Mouse (Mus musculus) liver, embryonic 13.5 days (tissue): ENCODE measurements around the gene Mcpt4. TPM values are rescaled to one million over a fixed set of nuclear protein-coding genes. Genes with fewer than 3 reads are reported as not detected.
"Not testable (repeated sequence)": the region's sequence is repeated elsewhere in the genome, so short reads cannot be mapped to it uniquely, and the experiment has no call there.

Source experiments
- ATAC-seq: fragments of 200-750 bp; cut with Nextera tagmentation; 2 replicates; pipeline ENCODE4 v1.8.0; 2017; ENCODE audit warnings: low read depth, mild to moderate bottlenecking, moderate number of reproducible peaks, moderate library complexity
- DNase-seq: peaks from one replicate; pipeline ENCODE4 v3.0.0; 2022
- H3K27ac ChIP-seq: fragments of 300-500 bp; sonication (generic); 2 replicates; pipeline ENCODE4 v1.5.1; 2015; ENCODE audit warnings: moderate library complexity, mild to moderate bottlenecking, inconsistent platforms
- H3K27me3 ChIP-seq: fragments of 300-500 bp; sonication (generic); 2 replicates; pipeline ENCODE4 v1.6.1; 2015; ENCODE audit warnings: mild to moderate bottlenecking, inconsistent platforms
- H3K36me3 ChIP-seq: fragments of 300-500 bp; sonication (generic); 2 replicates; pipeline ENCODE4 v1.6.1; 2015; ENCODE audit warnings: mild to moderate bottlenecking, inconsistent platforms
- H3K4me1 ChIP-seq: fragments of 300-500 bp; sonication (generic); replicated peaks from 2 replicates; pipeline ENCODE4 v1.6.1; 2015; ENCODE audit warnings: inconsistent platforms
- H3K4me2 ChIP-seq: fragments of 300-500 bp; sonication (generic); 2 replicates; pipeline ENCODE4 v1.6.1; 2015; ENCODE audit warnings: inconsistent platforms, mild to moderate bottlenecking, moderate library complexity
- H3K4me3 ChIP-seq: fragments of 300-500 bp; sonication (generic); replicated peaks from 2 replicates; pipeline ENCODE4 v1.5.1; 2015; ENCODE audit warnings: mild to moderate bottlenecking, inconsistent platforms
- H3K9ac ChIP-seq: fragments of 300-500 bp; sonication (generic); 2 replicates; pipeline ENCODE4 v1.6.1; 2015; ENCODE audit warnings: mild to moderate bottlenecking, inconsistent platforms
- H3K9me3 ChIP-seq: fragments of 300-500 bp; sonication (generic); replicated peaks from 2 replicates; pipeline ENCODE4 v1.6.1; 2016; ENCODE audit warnings: inconsistent platforms
- WGBS: fragments of 180-500 bp; shearing (Covaris S2); methylation state at CpG from one replicate; pipeline ENCODE4 v1.1.7; 2015; ENCODE audit not compliant: insufficient replicate concordance; 5-methylcytosine and 5-hydroxymethylcytosine counted together
- microRNA-seq: library from miRNA; unstranded; fragments of <30 nt; microRNA quantifications from one replicate; pipeline ENCODE4, GENCODE M21; 2016
- polyA plus RNA-seq: library from polyadenylated mRNA; unstranded; fragments of >200 nt; fragmentation: Nextera tagmentation; extraction: Ambion mirVana; gene quantifications from 2 replicates; pipeline ENCODE4 v1.2.1, GENCODE M21; 2015

Gene Mcpt4
- polyA plus RNA-seq, 1 experiment from 2014 or later, result not detected

GRCm38 (mm10) chr14:56055408-56055807, 6.7 kb downstream of the Mcpt4 start:
- Histone ChIP-seq H3K9ac (no peak overlapping the region), H3K27me3 (peaks cover 8% of the 10 kb centered on the region; the same call in 1 of the 2 replicates), H3K36me3 (no peaks in the 10 kb centered on the region), H3K27ac (no peak overlapping the region), H3K4me2 (no peak overlapping the region), H3K4me1 (no peaks in the 10 kb centered on the region; the same call in 1 of the 2 replicates), H3K4me3 (no peak overlapping the region), H3K9me3 (no peaks in the 10 kb centered on the region)
- no peak for ATAC-seq
- 48% methylated on average over 3 of the region's 3 CpGs for WGBS
- no peak for DNase-seq

DNA sequence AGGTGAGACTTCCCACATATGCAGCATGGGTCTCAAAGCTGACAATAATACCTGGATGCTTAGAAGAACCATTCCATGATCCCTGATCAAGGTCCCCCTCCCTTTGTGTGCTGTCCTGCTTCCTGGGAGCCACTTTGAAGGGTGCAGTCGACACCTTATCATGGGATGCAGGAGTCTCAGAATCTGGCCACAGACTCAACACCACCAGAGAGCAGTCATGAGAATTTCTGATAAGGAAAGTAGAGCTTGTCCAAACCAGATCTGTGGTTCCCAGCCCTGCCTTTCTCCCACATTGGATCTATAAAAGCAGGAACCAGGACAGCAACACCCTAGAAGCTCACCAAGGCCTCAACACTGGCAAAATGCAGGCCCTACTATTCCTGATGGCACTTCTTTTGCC, 20.3 kb downstream of the Mcpt4 start, which contains the start of gene Mcpt2:
TSS of gene Mcpt2 (plus strand) at position 250 of the 400 bp plus-strand sequence.
- WGBS, result 11% methylated on average over 1 of the region's 1 CpGs

DNA sequence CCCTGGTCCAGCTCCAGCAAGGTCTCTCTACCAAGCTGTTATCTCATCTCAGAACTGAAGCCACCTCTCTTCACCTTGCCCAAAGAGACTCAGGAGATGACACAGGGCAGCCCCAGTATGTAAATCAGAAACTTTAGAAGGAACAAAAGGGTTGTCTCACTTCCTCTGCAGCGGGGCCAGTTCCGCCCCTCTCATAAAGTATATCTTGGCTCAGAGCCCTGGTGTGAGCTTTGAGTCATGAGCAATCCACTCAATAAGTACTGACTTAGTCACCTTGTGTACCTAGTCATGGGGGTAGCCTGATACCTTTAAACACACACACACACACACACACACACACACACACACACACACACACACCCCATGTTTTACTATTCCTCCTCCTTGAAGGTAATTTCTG, 27.7 kb downstream of the Mcpt4 start:
- Histone ChIP-seq H3K4me2 (no peak overlapping the region), H3K4me1 (no peaks in the 10 kb centered on the region), H3K36me3 (no peaks in the 10 kb centered on the region), H3K27me3 (no peaks in the 10 kb centered on the region), H3K9ac (no peak overlapping the region), H3K9me3 (no peaks in the 10 kb centered on the region), H3K4me3 (no peak overlapping the region), H3K27ac (no peak overlapping the region)
- DNase-seq (no peak), ATAC-seq (no peak)
- 57% methylated on average over 2 of the region's 2 CpGs for WGBS

More for the DNA sequence above, 20.3 kb downstream of the Mcpt4 start, which contains the start of gene Mcpt2:
- not testable (repeated sequence) for H3K27ac ChIP-seq, H3K36me3 ChIP-seq, H3K4me3 ChIP-seq, H3K4me2 ChIP-seq, H3K9ac ChIP-seq, H3K27me3 ChIP-seq, H3K9me3 ChIP-seq, H3K4me1 ChIP-seq
- peak; percentile 65; the same call in 1 of the 2 replicates for ATAC-seq
- DNase-seq, result peak; percentile 11

GRCm38 (mm10) chr14:56030395-56030794, 31.7 kb downstream of the Mcpt4 start, which contains the start of gene Mcpt9:
Mcpt9 (minus strand) TSS chr14:56030495.
- H3K36me3 ChIP-seq, DNase-seq, H3K9ac ChIP-seq, H3K4me2 ChIP-seq, H3K4me3 ChIP-seq, H3K9me3 ChIP-seq, ATAC-seq, H3K27me3 ChIP-seq, H3K27ac ChIP-seq, H3K4me1 ChIP-seq: not testable (repeated sequence)
- WGBS, result 48% methylated on average over 3 of the region's 3 CpGs

GRCm38 (mm10) chr14:56021305-56021704, 40.8 kb downstream of the Mcpt4 start:
- H3K36me3 ChIP-seq, H3K9ac ChIP-seq, H3K9me3 ChIP-seq, H3K27me3 ChIP-seq, H3K4me3 ChIP-seq: not testable (repeated sequence)
- Histone ChIP-seq H3K4me2 (peak overlapping the region; percentile 50), H3K27ac (peak overlapping the region; percentile 67), H3K4me1 (peaks cover 26% of the 10 kb centered on the region)
- peak; percentile 98 for ATAC-seq
- DNase-seq, result peak; percentile 63
- 9% methylated on average over 4 of the region's 4 CpGs for WGBS

GRCm38 (mm10) chr14:56019446-56019845, 42.7 kb downstream of the Mcpt4 start:
- Histone ChIP-seq H3K27me3 (no peaks in the 10 kb centered on the region), H3K4me1 (peaks cover 26% of the 10 kb centered on the region), H3K9ac (no peak overlapping the region), H3K4me2 (no peak overlapping the region), H3K27ac (no peak overlapping the region), H3K9me3 (no peaks in the 10 kb centered on the region), H3K36me3 (no peaks in the 10 kb centered on the region), H3K4me3 (no peak overlapping the region)
- no peak for DNase-seq
- 37% methylated on average over 1 of the region's 1 CpGs for WGBS
- no peak for ATAC-seq

- not testable (repeated sequence) for H3K4me3 ChIP-seq, H3K4me2 ChIP-seq, H3K27me3 ChIP-seq, H3K9me3 ChIP-seq, H3K9ac ChIP-seq, H3K36me3 ChIP-seq, DNase-seq, ATAC-seq, H3K27ac ChIP-seq
- H3K4me1 ChIP-seq, result peaks cover 26% of the 10 kb centered on the region
- 48% methylated on average over 3 of the region's 3 CpGs for WGBS
These were observed 44.4 kb downstream of the Mcpt4 start, which contains the start of gene Mcpt1 for GRCm38 (mm10) chr14:56017671-56018070. Mcpt1 (plus strand) TSS chr14:56017971.

DNA sequence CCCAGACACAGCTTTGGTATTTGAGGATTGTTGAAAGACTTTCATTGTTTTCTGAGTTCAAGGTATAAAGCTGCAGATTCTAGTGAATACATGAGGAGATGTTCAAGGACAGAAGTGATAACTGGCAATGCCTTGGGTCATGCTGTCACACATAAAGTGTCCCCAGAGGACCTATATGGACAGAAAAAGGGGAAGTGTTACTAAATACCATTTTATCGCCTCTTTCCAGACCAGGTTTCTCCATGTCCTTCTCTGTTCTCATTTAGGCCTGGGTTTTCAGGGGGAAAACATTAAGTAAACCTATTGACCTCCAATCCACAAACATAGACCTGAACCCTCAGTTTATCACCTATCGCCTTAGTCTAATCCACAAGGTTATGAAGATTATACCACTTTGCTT, 48.2 kb downstream of the Mcpt4 start:
- no peaks in the 10 kb centered on the region for H3K9me3 ChIP-seq
- H3K4me2 ChIP-seq, result no peak overlapping the region
- H3K36me3 ChIP-seq, result no peaks in the 10 kb centered on the region
- WGBS, result 57% methylated on average over 2 of the region's 2 CpGs
- no peaks in the 10 kb centered on the region for H3K27me3 ChIP-seq
- H3K9ac ChIP-seq, result no peak overlapping the region
- H3K4me1 ChIP-seq, result no peaks in the 10 kb centered on the region
- H3K4me3 ChIP-seq, result no peak overlapping the region
- H3K27ac ChIP-seq, result no peak overlapping the region
- ATAC-seq (no peak), DNase-seq (no peak)

DNA sequence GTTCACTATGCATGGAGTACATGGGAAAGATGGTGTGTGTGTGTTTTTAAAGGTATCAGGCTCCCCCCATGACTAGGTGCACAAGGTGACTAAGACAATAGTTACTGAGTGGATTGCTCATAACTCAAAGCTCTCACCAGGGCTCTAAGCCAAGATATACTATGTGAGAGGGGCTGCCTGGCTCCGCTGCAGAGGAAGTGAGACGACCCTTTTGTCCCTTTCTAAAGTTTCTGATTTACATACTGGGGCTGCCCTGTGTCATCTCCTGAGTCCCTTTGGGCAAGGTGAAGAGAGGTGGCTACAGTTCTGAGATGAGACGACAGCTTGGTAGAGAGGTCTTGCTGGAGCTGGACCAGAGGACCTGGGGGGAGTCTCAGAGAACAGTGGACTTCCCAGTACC, 49.0 kb downstream of the Mcpt4 start:
- H3K27ac ChIP-seq, result no peak overlapping the region
- H3K9me3 ChIP-seq, result no peaks in the 10 kb centered on the region
- DNase-seq, result no peak
- H3K9ac ChIP-seq, result no peak overlapping the region
- H3K36me3 ChIP-seq, result no peaks in the 10 kb centered on the region
- H3K4me2 ChIP-seq, result no peak overlapping the region
- no peaks in the 10 kb centered on the region for H3K4me1 ChIP-seq
- H3K4me3 ChIP-seq, result no peak overlapping the region
- no peaks in the 10 kb centered on the region for H3K27me3 ChIP-seq
- 60% methylated on average over 3 of the region's 3 CpGs for WGBS
- no peak for ATAC-seq

Small RNA genes within 50 kb of the gene (microRNA-seq; reads per million reads assigned to microRNA genes)
- not detected for gene Mir6949

Other genes with a start within 250 kb of the Mcpt4 start
- gene Nfatc4, start 239.2 kb downstream of the Mcpt4 start, polyA plus RNA-seq, result 1.5 and 1.8 TPM in 2 replicates
- 2.2 and 3.1 TPM in 2 replicates for gene Nynrin, start 208.3 kb downstream of the Mcpt4 start, polyA plus RNA-seq
- 0.10 and 0.13 TPM in 2 replicates for gene Cbln3, start 177.9 kb downstream of the Mcpt4 start, polyA plus RNA-seq
- gene Khnyn, start 177.4 kb downstream of the Mcpt4 start, polyA plus RNA-seq, result 6.8 and 7.6 TPM in 2 replicates
- gene Sdr39u1, start 162.0 kb downstream of the Mcpt4 start, polyA plus RNA-seq, result 13.3 and 14.1 TPM in 2 replicates
- 0.12 and 0.20 TPM in 2 replicates for gene Cma1, start 117.6 kb downstream of the Mcpt4 start, polyA plus RNA-seq
- not detected in 2 replicates for gene Cma2, start 111.3 kb downstream of the Mcpt4 start, polyA plus RNA-seq
- not detected in 2 replicates for gene Mcpt1, start 44.3 kb downstream of the Mcpt4 start, polyA plus RNA-seq
- not detected in 2 replicates for gene Mcpt9, start 31.8 kb downstream of the Mcpt4 start, polyA plus RNA-seq
- 0.24 TPM in 2 replicates for gene Mcpt2, start 20.3 kb downstream of the Mcpt4 start, polyA plus RNA-seq
- 2.3 and 3.3 TPM in 2 replicates for gene Mcpt8, start 23.0 kb upstream of the Mcpt4 start, polyA plus RNA-seq
- gene Ctsg, start 40.3 kb upstream of the Mcpt4 start, polyA plus RNA-seq, result 20.1 and 21.8 TPM in 2 replicates
- gene Gzme, start 58.3 kb upstream of the Mcpt4 start, polyA plus RNA-seq, result not detected in 2 replicates
- gene Gzmd, start 70.3 kb upstream of the Mcpt4 start, polyA plus RNA-seq, result not detected in 2 replicates
- gene Gzmg, start 97.3 kb upstream of the Mcpt4 start, polyA plus RNA-seq, result not detected in 2 replicates
- not detected in 2 replicates for gene Gzmn, start 112.3 kb upstream of the Mcpt4 start, polyA plus RNA-seq
- gene Gzmf, start 149.1 kb upstream of the Mcpt4 start, polyA plus RNA-seq, result not detected in 2 replicates
- not detected in 2 replicates for gene Gzmc, start 172.3 kb upstream of the Mcpt4 start, polyA plus RNA-seq
- gene Gzmb, start 199.9 kb upstream of the Mcpt4 start, polyA plus RNA-seq, result 0.07 and 0.17 TPM in 2 replicates